Mouse (Mus musculus) 3T3-L1 (cell line): ENCODE measurements at regions not wholly inside any gene's neighbourhood (a gene's known extent, or its start where the extent isn't known, plus 50 kb on each side); places are given as distances from the start of the nearest gene placed in this dataset.
"Not testable (repeated sequence)": the region's sequence is repeated elsewhere in the genome, so short reads cannot be mapped to it uniquely, and the experiment has no call there.

Experiments
- DNase-seq: peaks from one replicate; pipeline ENCODE4 v3.0.0-alpha.2; 2015; ENCODE audit warnings: low read depth, low spot score

DNA sequence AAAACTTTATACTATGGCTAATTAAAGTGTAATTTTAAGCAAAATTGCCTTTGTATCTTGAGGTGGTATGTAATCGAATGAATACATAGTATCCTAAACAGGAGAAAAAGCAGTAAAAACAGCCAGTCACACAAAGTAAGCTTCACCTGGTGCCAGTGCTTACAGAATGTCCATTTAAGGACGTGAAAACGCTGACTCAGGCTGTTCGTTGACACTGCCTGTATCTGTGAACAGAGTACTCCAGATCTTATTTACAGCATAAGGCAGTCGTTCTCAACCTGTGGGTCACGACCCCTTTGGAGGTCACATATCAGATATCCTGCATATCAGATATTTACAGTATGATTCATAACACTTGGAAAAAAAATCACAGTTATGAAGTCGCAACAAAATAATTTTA lies 194.8 kb downstream of the Wdr20rt start:
- no peak for DNase-seq

DNA sequence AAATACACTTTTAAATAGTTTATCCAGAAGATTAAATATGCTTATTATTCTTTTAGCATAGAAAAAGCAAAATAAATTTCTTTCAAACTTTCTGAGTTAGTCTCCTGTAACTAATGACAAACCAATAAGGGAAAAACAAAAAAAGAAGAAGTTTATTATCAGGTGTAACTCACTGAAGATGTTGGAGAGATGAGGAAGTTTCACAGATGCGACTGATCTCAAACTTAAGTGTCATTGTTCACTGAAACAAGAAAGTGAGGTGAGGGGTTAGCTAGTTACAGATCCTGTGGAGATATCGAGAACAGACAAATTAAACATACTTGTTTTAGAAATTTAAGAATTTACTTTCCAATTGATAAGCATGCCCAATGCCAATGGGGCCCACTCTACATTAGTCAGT lies 199.2 kb downstream of the Wdr20rt start:
- DNase-seq, result no peak

DNA sequence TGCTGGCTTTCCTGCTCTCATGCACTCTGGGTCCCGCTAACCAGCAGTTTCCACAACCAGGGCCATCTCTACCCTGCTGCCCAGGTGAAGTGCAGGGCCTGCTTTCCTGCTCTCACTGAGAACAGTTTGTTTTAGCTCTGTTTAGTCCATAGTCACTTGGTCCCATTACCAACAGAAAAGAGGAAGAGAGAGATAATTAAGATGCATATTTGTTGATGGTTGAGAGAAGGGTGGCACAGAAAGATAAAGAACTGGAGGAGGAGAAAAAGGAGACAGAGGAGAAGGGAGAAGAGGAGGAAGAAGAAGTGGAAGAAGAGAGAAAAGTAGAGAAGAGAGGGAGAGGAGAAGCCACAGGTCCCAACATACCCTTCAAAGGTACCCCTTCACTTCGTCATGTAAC lies 200.1 kb downstream of the Wdr20rt start:
- no peak for DNase-seq

DNA sequence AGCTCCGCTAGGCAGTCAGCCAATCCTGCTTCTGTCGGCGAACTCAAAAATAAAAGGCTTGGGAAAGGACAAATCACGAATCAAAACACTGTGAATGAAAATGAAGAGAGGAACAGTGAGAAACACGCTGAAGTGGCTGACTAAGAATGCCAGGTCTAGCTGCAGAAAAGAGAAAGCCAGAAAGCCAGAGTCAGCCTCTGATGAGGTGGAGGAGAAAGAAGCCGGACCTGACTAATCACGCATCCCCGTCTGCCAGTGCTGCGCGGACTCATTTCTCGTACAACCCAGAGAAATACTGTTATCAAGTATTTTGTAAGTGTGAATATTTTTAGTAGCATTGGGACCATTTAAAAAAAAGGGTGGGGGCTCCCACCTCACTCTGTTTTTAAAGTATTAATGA lies 201.6 kb downstream of the Wdr20rt start:
- DNase-seq, result no peak

DNA sequence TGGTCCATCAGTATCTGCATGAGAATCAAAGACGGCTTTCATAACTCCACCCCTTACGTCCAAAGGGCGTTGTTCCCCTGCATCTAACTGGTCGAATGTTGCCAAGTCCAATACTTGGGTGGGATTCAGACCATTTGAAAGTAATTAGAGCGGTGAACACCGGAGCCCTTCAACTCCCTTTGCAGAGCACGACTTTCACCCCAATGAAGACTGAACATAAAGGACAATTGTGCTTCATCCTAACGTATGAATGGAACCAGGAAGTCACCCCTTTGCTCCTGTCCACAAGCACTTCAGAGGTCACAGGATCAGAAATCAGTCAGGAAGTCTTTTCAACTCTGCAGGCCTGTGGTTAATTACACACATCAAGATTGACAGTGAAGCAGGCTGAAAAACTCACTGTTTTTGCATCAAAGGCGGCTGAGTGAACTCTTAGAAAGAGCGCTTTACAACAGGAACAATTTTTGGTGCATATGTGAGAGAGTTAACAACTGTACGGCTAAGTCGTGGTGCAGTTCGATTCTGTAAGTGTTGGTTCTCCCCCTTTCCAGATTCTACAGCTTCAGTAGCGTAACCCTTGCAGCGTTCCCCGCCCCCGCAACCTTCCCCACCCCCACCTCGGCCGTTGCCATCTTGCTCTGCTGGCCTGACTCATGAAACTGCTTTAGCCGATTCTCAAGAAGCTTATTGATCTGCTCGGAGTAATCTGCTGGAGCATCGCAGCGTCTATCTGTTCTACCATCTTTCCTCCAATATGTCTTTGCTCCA lies 203.1 kb downstream of the Wdr20rt start:
- no peak for DNase-seq

DNA sequence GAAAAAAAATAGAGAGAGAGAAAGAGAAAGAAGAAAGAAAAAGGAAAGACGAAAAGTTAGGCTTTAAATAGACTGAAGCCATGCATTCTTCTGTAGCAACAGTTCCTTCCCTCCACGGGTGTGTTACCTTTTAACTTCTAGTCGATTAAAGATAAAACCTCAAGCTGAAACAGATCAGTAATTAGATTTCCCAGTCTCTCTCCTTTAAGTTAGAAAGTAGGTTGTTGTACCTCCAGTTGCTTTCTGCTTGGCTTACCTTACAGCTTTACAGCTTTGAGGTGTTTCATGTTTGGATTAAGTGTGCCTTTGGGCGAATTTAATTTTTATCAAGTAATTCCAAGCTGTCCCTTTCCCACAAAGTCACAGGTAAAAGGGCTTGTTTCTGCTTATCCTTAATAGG lies 225.5 kb downstream of the Wdr20rt start:
- DNase-seq, result no peak

DNA sequence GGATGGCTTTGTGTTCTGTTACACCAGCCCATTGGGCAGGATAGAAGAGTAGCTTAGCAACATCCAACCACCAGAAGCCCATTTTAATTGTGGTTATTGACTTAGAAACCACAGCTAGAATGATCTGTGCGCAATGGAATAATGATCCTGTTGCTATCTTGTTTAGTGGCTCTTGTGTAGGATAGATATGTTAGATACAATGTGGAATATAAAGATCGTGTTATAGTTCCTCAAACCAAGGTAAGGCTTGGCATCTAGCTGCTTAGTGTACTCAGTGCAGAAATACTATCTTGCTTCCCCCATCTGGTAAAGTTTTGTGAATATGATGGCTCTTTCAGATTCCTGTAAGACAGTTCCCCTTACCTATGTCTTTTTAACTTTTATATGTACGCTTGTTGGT lies 230.4 kb downstream of the Wdr20rt start:
- no peak for DNase-seq

DNA sequence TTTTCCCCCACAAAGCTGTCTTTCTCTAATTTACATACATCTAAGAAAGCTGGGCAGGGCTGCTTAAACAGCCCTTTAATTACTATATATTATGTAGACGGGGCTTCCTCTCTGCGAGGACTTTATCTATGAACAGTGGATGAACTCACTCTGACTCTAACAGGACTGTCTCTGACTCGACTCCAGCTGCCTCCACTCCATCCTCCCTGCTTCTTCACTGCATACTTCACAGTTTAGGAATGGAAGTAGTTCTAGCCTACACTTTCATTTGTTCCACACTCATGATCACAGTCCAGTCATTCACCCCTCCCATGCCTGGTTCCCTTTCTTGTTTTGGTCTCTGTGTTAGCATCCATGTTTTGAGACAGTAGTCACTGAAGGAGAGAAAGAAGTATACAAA lies 231.6 kb downstream of the Wdr20rt start:
- DNase-seq, result no peak

DNA sequence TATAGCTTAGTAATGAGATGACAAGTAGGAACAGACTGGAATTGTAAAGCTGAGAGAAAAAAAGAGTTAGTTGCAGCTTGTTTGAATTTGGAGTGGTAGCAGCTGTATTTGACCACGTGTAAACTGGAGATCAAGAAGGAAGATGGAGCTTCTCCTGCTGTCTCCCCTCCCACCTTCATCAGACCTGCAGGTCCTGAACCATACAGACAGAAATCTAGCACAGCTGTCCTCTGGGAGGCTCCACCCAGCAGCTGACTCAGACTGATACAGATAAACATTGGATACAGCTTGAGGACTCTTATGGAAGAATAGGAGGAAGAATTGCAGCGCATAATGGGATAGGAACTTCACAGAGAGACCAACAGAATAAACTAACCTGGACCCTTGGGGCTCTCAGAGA lies 238.9 kb downstream of the Wdr20rt start:
- DNase-seq, result no peak

DNA sequence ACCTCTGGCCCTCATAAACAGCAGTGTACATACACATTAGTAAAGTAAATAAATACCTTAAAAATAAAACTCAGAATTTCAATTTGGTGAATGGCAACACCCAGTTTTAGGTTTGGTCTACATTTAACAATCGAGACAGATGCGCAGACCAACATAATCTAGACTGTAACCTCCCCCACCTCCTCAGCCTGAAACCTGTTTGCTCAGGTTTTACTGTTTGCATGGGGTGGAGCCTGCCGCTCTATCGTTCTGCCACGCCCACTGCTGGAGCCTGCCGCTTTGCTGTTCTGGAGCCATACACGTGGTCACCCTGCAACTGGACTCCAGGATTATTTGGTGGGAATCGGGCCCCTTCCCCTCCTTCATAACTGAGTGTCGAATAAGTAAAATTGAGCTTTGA lies 253.4 kb downstream of the Wdr20rt start:
- not testable (repeated sequence) for DNase-seq

DNA sequence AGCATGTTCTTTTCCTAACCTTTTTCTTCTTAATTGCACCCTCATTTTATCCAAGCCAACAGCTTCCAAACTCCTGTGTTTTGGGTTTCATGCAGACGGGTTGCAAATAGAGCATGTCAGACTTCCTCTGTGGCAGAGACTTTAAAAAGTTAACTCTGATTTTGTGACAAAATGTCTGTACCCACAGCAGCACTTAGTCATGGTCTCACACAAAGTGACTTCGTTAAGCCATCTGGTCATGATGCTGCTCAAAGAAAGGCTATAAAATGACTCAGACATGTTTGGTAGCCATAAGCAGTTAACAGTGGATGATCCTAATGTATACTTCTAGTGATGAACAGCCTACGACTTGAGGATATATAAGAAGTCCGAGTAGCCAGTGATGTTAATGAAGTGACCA lies 255.5 kb downstream of the Wdr20rt start:
- no peak for DNase-seq

DNA sequence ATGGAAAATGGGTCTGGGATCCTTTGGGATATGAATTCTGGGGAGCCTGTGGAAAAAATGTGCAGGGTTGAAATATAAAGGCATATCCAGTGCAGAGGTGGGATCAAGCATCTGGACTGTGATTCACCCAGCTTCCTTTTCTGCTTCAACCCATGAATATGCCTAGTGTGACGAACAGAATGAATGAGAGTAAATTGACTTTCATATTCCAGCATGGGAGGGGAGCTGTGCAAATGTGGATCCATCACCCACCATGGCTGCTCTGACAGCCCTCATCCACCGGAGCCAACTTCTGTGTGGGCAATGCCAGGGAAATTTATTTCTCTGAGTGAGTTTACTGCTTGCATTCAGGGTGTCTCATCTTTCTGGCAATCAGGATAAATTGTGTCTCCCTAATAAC lies 265.8 kb downstream of the Wdr20rt start:
- DNase-seq, result no peak

DNA sequence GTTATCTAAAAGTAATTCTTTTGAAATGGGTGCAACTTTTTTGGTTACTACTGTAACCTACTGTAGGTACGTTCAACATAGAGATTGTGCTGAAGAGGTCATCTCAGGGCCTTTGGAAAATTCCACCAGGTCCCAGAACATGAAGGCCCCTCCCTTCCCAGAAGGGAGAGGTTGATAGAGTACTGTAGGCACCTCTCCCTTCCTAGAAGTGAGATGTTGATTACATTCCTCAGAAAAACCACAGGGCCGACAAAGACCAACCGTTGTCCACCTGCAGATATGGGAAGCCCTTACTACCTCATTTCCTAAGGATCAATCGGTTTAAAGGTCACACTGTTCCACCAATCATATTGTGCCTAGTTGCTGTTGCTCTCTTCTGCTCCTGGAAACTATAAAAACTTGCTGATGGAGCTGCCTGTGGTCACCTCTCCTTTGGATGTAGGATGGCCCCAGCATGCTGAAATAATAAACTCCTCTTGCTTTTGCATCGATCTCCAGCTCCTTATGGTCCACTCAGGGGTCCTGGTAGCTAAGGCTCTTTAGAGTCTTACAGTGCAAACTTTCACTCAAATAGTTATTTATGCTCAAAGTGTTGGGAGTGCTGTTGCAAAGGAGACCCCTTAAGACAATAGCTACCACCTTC lies 269.2 kb downstream of the Wdr20rt start:
- no peak for DNase-seq

DNA sequence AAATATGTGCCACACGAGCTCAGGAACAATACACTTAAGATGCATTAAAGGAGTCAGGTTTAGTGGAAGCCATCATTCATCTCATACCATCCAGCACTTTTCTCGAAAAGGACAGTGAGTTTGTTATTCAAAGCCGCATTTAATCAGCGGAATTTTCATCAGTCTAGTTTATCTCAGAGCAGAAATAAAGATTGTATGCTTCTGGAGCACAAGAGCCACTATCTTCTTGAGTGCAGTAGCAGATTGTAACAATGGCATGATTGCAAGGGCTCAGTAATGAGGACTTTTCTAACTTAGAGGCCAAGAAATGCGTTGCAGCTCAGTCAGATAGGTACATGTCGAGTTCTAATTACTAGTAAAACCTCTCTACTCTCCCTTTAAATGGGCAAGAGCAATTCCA lies 271.3 kb downstream of the Wdr20rt start:
- DNase-seq, result no peak

DNA sequence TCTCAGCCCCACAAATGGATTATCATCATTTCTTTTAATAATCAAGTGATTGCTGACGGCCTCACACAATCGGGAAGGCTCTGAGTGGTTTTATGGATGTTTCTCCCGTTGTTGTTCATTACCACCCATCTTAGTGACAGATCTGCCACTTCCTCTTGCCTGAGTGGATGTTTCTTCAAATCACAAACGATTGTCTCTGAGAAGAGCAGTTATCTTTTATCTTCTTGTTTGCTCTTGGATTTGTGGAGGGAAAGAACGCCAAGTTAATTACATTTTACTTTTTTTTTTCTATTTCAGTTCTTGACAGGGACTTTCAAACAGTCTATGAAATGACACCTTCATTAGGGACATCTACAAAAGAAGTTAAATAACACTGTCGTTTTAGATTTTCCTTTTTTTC lies 272.3 kb downstream of the Wdr20rt start:
- no peak for DNase-seq

DNA sequence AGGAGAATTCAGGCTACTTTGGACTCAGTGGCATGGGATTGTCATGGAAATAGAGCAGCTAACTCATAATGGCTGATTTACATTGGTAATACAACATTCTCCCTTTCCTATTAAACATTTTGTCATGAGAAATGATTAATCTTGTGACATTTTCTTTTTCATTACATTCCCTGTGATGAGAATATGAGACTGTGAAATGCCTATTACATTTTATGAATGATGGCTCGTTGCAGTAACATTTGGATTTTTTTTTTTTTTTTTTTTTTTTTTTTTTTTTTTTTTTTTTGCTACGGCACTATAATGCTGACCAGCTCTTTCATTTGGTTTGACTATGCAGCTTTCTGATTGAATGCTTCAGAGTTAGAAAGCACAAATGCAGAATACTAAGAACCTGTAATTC lies 276.1 kb downstream of the Wdr20rt start:
- no peak for DNase-seq

DNA sequence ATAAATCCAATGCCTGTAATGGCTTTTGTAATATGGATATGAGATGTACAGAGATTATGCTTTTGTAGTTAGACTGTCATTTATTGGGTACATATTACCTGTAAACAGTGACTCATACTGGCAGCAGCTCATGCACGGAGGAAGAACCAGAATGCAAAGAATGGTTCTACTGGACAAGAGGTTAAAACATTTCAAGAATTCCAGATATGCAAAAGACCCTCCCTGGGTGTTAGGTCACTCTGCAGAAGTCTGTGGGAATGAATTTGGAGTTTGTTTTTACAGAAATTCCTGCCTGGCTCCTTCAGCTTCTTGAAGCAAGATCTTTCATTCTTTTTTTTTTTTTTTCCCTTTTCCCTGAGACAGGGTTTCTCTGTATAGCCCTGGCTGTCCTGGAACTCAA lies 276.7 kb downstream of the Wdr20rt start:
- DNase-seq, result no peak

DNA sequence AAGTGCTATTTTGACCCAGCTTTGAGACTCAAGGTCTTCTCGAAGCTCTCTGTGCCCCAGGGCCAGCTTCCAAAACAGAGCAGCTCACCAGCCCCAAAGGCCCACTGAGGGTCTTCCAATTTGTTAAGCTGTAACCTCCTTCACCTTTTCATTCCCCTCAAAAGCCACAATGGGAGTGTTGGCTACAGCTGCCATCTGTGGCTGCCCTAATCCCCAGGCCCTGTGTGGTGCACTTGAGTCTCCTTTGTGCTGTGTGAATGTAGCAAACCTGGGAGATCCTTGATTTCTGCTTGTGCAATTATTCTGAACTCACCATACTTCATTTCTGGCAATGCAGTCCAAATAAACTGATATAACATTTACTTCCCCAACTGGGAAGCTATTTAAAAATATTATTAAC lies 287.8 kb downstream of the Wdr20rt start:
- no peak for DNase-seq

DNA sequence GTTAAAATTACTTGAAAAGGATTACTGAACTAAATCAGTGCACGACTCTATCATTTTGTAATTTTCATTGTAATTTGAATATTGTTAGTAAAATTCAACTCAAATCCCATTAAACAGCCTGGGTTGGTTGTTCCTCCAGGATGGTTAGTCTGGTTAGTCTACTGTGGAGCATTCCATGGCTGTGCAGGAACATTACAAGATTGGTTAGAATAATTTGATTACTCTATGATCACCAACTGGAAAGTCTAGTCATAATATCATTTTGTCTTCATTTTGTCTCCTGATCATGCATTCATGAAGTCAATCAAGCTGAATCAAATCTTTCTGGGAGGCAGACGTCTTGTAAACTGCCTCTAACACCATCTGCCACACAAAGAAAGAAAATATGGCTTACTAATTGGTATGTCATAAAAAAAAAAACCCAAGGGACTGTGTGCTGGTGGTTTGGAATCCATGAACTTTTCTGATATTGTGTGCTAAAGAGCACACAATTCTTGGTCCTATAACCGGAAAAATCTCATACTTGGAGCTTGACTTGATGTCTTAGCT lies 308.9 kb downstream of the Wdr20rt start:
- DNase-seq, result no peak

DNA sequence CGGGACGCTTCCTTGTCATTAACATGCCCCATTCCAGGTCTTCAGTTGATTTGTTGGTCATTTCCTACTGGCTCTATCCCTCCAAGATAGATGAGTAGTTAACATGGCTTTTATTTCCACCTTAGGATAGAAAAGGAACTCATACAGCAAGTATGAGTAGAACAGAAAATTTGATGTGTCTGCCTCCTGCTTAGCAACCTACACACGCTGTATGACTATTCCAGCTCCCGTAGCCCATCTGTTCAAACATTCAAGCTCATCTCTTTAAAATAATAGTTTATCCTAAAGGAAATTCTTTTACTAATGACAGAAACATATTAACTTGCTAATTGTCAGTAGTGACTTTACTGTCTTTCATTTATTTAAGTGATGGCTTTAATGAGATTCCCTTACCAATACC lies 323.0 kb downstream of the Wdr20rt start:
- DNase-seq, result no peak

DNA sequence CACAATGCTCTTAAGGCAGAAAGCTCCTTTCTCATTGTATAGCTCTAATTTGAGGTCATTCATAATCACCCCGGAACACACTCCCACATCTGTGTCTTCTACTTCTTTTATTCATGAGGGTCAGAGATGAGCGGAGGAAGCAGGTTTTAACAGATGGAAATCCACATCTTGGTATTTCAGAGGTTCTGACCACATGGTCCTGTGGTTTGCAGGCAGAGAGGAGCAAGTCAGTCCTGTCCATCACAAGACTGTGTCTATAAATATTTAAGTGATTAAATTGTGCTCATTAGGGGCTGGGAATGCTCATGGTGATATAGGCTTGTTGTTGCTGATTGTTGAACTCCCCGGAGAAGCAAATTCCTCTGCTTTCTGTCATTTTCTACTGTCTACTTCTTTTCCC lies 326.9 kb downstream of the Wdr20rt start:
- DNase-seq, result no peak

DNA sequence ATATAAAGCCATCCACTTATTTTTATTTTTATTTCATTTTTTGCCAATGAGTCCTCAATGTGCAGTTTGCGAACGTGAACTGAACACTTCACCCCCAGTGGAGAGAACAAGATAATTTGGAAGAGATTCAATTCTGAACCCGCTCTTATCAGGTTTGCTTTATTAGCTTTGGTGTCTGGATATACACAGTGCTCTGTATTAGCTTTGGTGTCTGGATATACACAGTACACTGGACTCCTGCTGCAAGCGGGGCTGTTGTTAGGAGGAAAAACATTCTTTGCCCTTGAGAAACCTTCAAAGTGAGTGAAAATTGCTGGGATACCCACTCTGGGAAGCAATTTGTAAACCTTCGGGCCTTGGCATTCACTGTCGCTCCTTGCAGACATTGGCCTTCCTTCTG lies 333.7 kb downstream of the Wdr20rt start:
- no peak for DNase-seq

DNA sequence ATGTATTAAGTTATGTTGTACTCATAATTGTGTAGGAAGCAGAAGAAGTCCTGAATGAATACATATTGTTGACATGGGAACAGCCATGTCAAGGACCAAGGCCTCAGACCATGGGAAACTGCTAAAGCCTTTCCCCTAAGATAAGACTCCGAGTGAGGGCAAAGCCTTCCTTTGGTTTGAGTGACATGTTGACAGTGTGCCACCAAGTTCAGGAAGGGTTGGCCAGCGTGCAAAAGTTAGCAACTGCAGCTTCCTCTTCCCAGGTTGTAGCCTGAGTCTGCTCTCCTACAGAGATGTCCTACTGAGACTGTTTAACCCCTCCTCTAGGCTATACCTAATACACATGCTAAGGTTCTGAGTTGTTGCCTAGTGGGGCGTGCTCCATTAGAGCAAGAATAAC lies 334.5 kb downstream of the Wdr20rt start:
- DNase-seq, result no peak
